Mouse (Mus musculus): ENCODE data around the gene Zfhx2. TPM values are rescaled to one million over a fixed set of nuclear protein-coding genes. Genes with fewer than 3 reads are reported as not detected.

The Zfhx2 gene
- total and polyA plus RNA-seq, 3 experiments = 0.07 to 0.59 (median 0.30) TPM

DNA sequence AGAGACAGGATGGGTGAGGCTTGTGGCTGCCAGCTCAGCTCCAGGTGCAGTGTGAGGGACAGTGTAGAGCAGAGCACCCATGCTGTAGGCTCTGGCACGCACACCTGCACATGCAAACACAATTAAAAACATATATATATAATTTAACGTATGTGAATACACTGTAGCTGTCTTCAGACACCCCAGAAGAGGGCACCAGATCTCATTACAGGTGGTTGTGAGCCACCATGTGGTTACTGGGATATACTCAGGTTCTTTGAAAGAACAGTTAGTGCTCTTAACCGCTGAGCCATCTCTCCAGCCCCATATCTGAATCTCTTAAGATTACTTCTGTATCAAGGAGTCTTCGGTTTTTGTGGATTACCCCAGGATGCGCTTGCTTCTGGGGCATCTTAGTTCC, 66.6 kb downstream of the Zfhx2 start:
- dilution Hi-C loops (cut with MboI; ENCODE audit: extremely low pct_ligation_motif_present, extremely low pct_unique_long_range_greater_than_20kb, low sequenced_read_pairs) = no loop called here
- no peak overlapping the region for H3K27ac ChIP-seq (ENCODE audit: insufficient read depth, low read depth)
- DNase-seq (ENCODE audit: extremely low read depth) = no peak
- no peak overlapping the region for H3K4me3 ChIP-seq (replicated peaks in 1 of 3; ENCODE audit: low read depth in 2 of 3, low read length in 2 of 3, poor library complexity in 1 of 3)
- H3K36me3 ChIP-seq (replicated peaks in 1 of 2; ENCODE audit: control insufficient read depth in 1 of 2, insufficient read depth in 1 of 2, low read length in 1 of 2) = peaks cover 49 to 61% of the 10 kb centered on the region in 2 experiments
- no peak overlapping the region for H3K4me2 ChIP-seq (ENCODE audit: insufficient read depth, low read depth, poor library complexity, severe bottlenecking)
- H3K9me3 ChIP-seq (replicated peaks; ENCODE audit: low read length) = no peaks in the 10 kb centered on the region
- in situ Hi-C loops (cut with MboI; ENCODE audit: low pct_ligation_motif_present, low pct_unique_long_range_greater_than_20kb, low sequenced_read_pairs) = no loop called here
- no peak overlapping the region for H3K9ac ChIP-seq (ENCODE audit: insufficient read depth, low read depth)
- no peaks in the 10 kb centered on the region for H3K27me3 ChIP-seq (replicated peaks)
- TF ChIP-seq USF1 (IDR thresholded peaks at IDR 0.05; ENCODE audit: low read depth, low read length) (no peak), CTCF (conservative IDR thresholded peaks at IDR 0.05 in 1 of 2, IDR thresholded peaks at IDR 0.05 in 1 of 2; ENCODE audit: low read depth in 2 of 2, low read length in 2 of 2) (peak in 1 of 2 experiments; percentile 59; a peak in 2 of 4 replicates)
- no peaks in the 10 kb centered on the region for H3K79me2 ChIP-seq (replicated peaks; ENCODE audit: control insufficient read depth, extremely low read depth, insufficient read depth, poor library complexity, severe bottlenecking)
- no peaks in the 10 kb centered on the region for H3K4me1 ChIP-seq (ENCODE audit: control insufficient read depth in 1 of 2, insufficient read depth in 2 of 2)

DNA sequence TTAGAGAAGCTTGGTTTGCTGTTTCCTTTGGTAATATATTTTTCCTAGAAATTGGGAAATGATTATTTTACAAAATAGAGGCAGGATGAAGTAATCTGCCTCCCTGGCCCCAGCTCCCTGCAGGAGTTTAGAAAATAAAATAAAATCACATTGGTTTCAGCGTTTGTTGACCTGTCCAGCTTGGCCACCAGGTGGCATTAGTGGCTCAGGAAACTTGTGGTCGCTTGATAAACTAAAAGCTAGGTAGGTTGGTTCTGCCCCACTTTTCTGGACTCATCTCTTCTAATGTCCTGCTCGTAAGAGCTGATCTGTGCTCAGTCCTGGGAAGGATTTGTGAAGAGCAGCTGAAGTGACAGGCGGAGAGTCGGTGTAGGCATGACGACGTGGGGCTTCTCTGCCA, 67.9 kb downstream of the Zfhx2 start:
- DNase-seq (ENCODE audit: extremely low read depth) = peak; percentile 53
- in situ Hi-C loops (cut with MboI; ENCODE audit: low pct_ligation_motif_present, low pct_unique_long_range_greater_than_20kb, low sequenced_read_pairs) = no loop called here

DNA sequence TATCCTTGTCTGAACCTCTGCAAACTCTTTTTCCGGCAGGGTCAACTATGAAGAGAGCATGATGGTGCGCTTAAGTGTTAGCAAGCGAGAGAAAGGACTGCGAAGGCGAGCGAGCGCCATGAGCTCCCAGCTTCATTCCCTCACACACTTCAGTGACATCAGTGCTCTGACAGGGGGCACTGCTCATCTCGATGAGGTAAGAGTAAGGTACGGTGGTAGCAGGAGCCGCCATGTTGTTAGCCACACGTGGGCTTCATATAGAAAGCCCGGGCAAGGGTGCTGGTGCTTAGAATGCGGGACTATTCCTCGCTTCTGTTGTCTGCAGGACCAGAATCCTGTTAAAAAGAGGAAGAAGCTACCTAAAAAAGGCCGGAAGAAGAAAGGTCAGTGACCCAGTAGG, 69.1 kb downstream of the Zfhx2 start:
- Histone ChIP-seq H3K9ac (ENCODE audit: insufficient read depth, low read depth) (no peak overlapping the region), H3K9me3 (replicated peaks; ENCODE audit: low read length) (no peaks in the 10 kb centered on the region), H3K36me3 (replicated peaks in 1 of 2; ENCODE audit: control insufficient read depth in 1 of 2, insufficient read depth in 1 of 2, low read length in 1 of 2) (peaks cover 53 to 81% of the 10 kb centered on the region in 2 experiments), H3K4me2 (ENCODE audit: insufficient read depth, low read depth, poor library complexity, severe bottlenecking) (no peak overlapping the region), H3K4me3 (replicated peaks in 1 of 3; ENCODE audit: low read depth in 2 of 3, low read length in 2 of 3, poor library complexity in 1 of 3) (no peak overlapping the region), H3K27me3 (replicated peaks) (no peaks in the 10 kb centered on the region), H3K79me2 (replicated peaks; ENCODE audit: control insufficient read depth, extremely low read depth, insufficient read depth, poor library complexity, severe bottlenecking) (no peaks in the 10 kb centered on the region; the same call in none of the 2 replicates), H3K27ac (ENCODE audit: insufficient read depth, low read depth) (no peak overlapping the region), H3K4me1 (ENCODE audit: control insufficient read depth in 1 of 2, insufficient read depth in 2 of 2) (no peaks in the 10 kb centered on the region)
- in situ Hi-C loops (cut with MboI; ENCODE audit: low pct_ligation_motif_present, low pct_unique_long_range_greater_than_20kb, low sequenced_read_pairs) = no loop called here
- DNase-seq (ENCODE audit: extremely low read depth) = no peak
- no peak for TF ChIP-seq E2F4 (IDR thresholded peaks at IDR 0.05; ENCODE audit: insufficient replicate concordance, low read depth, low read length)
- no peak for TF ChIP-seq ETS1 (conservative IDR thresholded peaks at IDR 0.05; ENCODE audit: low read depth, low read length)
- dilution Hi-C loops (cut with MboI; ENCODE audit: extremely low pct_ligation_motif_present, extremely low pct_unique_long_range_greater_than_20kb, low sequenced_read_pairs) = no loop called here

More for the DNA sequence above, 67.9 kb downstream of the Zfhx2 start:
- Histone ChIP-seq H3K9me3 (replicated peaks; ENCODE audit: low read length) (no peaks in the 10 kb centered on the region), H3K4me2 (ENCODE audit: insufficient read depth, low read depth, poor library complexity, severe bottlenecking) (no peak overlapping the region), H3K36me3 (replicated peaks in 1 of 2; ENCODE audit: control insufficient read depth in 1 of 2, insufficient read depth in 1 of 2, low read length in 1 of 2) (peaks cover 51 to 74% of the 10 kb centered on the region in 2 experiments), H3K79me2 (replicated peaks; ENCODE audit: control insufficient read depth, extremely low read depth, insufficient read depth, poor library complexity, severe bottlenecking) (no peaks in the 10 kb centered on the region), H3K27me3 (replicated peaks) (no peaks in the 10 kb centered on the region), H3K27ac (ENCODE audit: insufficient read depth, low read depth) (no peak overlapping the region), H3K4me3 (replicated peaks in 1 of 3; ENCODE audit: low read depth in 2 of 3, low read length in 2 of 3, poor library complexity in 1 of 3) (no peak overlapping the region), H3K9ac (ENCODE audit: insufficient read depth, low read depth) (no peak overlapping the region), H3K4me1 (ENCODE audit: control insufficient read depth in 1 of 2, insufficient read depth in 2 of 2) (no peaks in the 10 kb centered on the region)
- TF ChIP-seq IRF4 (IDR thresholded peaks at IDR 0.05; ENCODE audit: low read depth, low read length) (no peak), SMC3 (IDR thresholded peaks at IDR 0.05; ENCODE audit: low read depth, low read length) (peak; percentile 71), NELFE (IDR thresholded peaks at IDR 0.05; ENCODE audit: low read depth, low read length) (no peak), RAD21 (IDR thresholded peaks at IDR 0.05; ENCODE audit: low read depth, low read length) (peak; percentile 70), CTCF (conservative IDR thresholded peaks at IDR 0.05 in 1 of 2, IDR thresholded peaks at IDR 0.05 in 1 of 2; ENCODE audit: low read depth in 2 of 2, low read length in 2 of 2) (peak; percentile 30 to 80; a peak in 3 of 4 replicates)
- dilution Hi-C loops (cut with MboI; ENCODE audit: extremely low pct_ligation_motif_present, extremely low pct_unique_long_range_greater_than_20kb, low sequenced_read_pairs) = no loop called here
